Mouse (Mus musculus): ENCODE data around the gene Klhdc2. TPM values are rescaled to one million over a fixed set of nuclear protein-coding genes. Genes with fewer than 3 reads are reported as not detected.

Gene Klhdc2
- polyA plus RNA-seq, 1 experiment: 19.1 TPM

DNA sequence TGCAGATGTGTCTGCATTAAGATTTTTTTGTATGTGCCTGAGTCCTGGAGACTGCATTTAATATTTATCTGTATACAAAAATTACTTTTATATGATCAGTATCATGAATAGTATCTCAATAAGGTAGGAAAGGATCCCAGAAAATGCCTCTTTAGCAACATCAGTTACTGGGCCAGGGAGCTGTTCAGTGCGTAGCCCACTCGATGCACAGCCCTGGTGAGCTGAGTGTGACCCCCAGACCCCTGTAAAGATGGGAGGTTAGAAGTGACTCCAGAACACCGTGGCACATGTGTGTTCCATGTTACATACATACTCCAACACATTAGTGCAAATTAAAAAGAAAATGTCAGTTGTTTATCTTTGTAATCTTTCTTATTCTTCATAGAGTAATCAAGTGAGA, 3.4 kb downstream of the Klhdc2 start:
- H3K27ac ChIP-seq (ENCODE audit: insufficient read depth, low read length): no peak overlapping the region
- WGBS: 93% methylated on average over 3 of the region's 3 CpGs

DNA sequence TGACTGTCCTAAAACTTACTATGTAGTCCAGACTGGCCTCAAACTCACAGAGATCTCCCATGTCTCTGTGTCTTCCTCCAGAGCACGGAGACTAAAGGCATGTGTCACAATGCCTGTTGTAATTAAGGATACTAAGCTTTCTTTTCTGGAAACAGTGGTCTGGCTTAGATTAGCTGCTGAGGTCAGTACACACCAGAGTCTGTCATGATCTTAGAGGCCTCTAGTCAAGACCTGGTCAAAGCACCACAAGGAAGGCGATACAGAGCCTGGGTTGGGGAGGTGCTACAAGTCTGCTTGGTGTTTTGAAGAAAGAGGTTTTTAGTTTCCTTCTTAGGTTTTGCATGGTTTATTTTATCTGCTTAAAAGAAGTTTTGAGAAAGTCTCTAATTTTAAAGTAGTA, 3.9 kb downstream of the Klhdc2 start:
- H3K4me3 ChIP-seq (ENCODE audit: extremely low read depth, insufficient read depth, insufficient read length): no peak overlapping the region
- H3K27me3 ChIP-seq (ENCODE audit: control insufficient read depth, insufficient read depth, low read length): no peaks in the 10 kb centered on the region
- 94% methylated on average over 2 of the region's 2 CpGs for WGBS
- DNase-seq (ENCODE audit: low read depth in 1 of 2, low spot score in 2 of 2): no peak
- H3K36me3 ChIP-seq (ENCODE audit: control insufficient read depth, insufficient read depth, low read length): peaks cover 11% of the 10 kb centered on the region
- no peak for TF ChIP-seq CTCF (IDR thresholded peaks at IDR 0.05; ENCODE audit: extremely low read depth, insufficient read depth, insufficient read length, insufficient replicate concordance)
- no peak overlapping the region for H3K27ac ChIP-seq (ENCODE audit: insufficient read depth, low read length)
- no peaks in the 10 kb centered on the region for H3K4me1 ChIP-seq (ENCODE audit: control insufficient read depth, insufficient read depth, insufficient read length)

More for the DNA sequence above, 3.4 kb downstream of the Klhdc2 start:
- H3K4me3 ChIP-seq (ENCODE audit: extremely low read depth, insufficient read depth, insufficient read length): no peak overlapping the region
- no peaks in the 10 kb centered on the region for H3K27me3 ChIP-seq (ENCODE audit: control insufficient read depth, insufficient read depth, low read length)
- TF ChIP-seq POLR2A (IDR thresholded peaks at IDR 0.05; ENCODE audit: low read depth, low read length): no peak
- TF ChIP-seq CTCF (IDR thresholded peaks at IDR 0.05; ENCODE audit: extremely low read depth, insufficient read depth, insufficient read length, insufficient replicate concordance): no peak
- H3K4me1 ChIP-seq (ENCODE audit: control insufficient read depth, insufficient read depth, insufficient read length): no peaks in the 10 kb centered on the region
- DNase-seq (ENCODE audit: low read depth in 1 of 2, low spot score in 2 of 2): no peak
- peaks cover 5% of the 10 kb centered on the region for H3K36me3 ChIP-seq (ENCODE audit: control insufficient read depth, insufficient read depth, low read length)

DNA sequence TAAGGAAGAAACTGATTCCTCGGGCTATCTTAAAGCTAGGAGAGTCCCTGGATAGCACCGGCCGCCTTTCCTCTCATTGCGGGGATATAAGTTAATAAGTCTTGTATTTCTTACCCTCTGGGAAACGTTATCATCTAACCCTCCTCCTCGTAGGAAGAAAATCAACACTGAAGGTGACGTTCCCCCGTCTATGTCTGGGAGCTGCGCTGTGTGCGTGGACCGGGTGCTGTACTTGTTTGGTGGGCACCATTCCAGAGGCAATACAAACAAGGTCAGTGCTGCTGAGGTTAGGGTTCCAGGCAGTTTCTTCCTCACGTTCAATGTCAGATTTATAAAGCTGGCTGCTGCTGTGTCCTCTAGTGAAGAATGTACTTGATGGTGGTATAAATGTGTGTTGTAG, 5.7 kb downstream of the Klhdc2 start:
- TF ChIP-seq POLR2A (IDR thresholded peaks at IDR 0.05; ENCODE audit: low read depth, low read length): no peak
- TF ChIP-seq CTCF (IDR thresholded peaks at IDR 0.05; ENCODE audit: extremely low read depth, insufficient read depth, insufficient read length, insufficient replicate concordance): no peak
- no peak overlapping the region for H3K4me3 ChIP-seq (ENCODE audit: extremely low read depth, insufficient read depth, insufficient read length)
- WGBS: 95% methylated on average over 12 of the region's 12 CpGs
- H3K36me3 ChIP-seq (ENCODE audit: control insufficient read depth, insufficient read depth, low read length): peaks cover 16% of the 10 kb centered on the region
- no peak for DNase-seq (ENCODE audit: low read depth in 1 of 2, low spot score in 2 of 2)
- H3K27ac ChIP-seq (ENCODE audit: insufficient read depth, low read length): no peak overlapping the region
- H3K4me1 ChIP-seq (ENCODE audit: control insufficient read depth, insufficient read depth, insufficient read length): no peaks in the 10 kb centered on the region
- H3K27me3 ChIP-seq (ENCODE audit: control insufficient read depth, insufficient read depth, low read length): no peaks in the 10 kb centered on the region

DNA sequence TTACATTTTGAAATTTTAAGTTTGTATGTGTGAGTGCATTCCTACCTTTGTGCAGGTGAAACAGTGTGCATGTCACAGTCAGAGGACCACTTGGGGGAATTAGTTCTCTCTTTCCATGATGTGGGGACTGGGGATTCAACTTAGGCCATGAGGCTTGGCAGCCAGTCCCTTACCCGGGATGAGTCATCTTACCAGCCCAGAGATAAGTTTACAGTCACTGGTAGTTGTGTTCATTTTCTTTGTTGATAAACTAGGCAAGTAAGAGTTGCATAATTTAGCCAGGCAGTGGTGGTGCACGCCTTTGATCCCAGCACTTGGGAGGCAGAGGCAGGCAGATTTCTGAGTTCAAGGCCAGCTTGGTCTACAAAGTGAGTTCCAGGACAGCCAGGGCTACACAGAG, 7.6 kb downstream of the Klhdc2 start:
- Histone ChIP-seq H3K27ac (ENCODE audit: insufficient read depth, low read length) (no peak overlapping the region), H3K4me1 (ENCODE audit: control insufficient read depth, insufficient read depth, insufficient read length) (no peaks in the 10 kb centered on the region), H3K27me3 (ENCODE audit: control insufficient read depth, insufficient read depth, low read length) (no peaks in the 10 kb centered on the region), H3K4me3 (ENCODE audit: extremely low read depth, insufficient read depth, insufficient read length) (no peak overlapping the region), H3K36me3 (ENCODE audit: control insufficient read depth, insufficient read depth, low read length) (peaks cover 27% of the 10 kb centered on the region)
- TF ChIP-seq CTCF (IDR thresholded peaks at IDR 0.05; ENCODE audit: extremely low read depth, insufficient read depth, insufficient read length, insufficient replicate concordance): no peak
- no peak for TF ChIP-seq POLR2A (IDR thresholded peaks at IDR 0.05; ENCODE audit: low read depth, low read length)
- 85% methylated on average over 2 of the region's 2 CpGs for WGBS
- DNase-seq (ENCODE audit: low read depth in 1 of 2, low spot score in 2 of 2): no peak

DNA sequence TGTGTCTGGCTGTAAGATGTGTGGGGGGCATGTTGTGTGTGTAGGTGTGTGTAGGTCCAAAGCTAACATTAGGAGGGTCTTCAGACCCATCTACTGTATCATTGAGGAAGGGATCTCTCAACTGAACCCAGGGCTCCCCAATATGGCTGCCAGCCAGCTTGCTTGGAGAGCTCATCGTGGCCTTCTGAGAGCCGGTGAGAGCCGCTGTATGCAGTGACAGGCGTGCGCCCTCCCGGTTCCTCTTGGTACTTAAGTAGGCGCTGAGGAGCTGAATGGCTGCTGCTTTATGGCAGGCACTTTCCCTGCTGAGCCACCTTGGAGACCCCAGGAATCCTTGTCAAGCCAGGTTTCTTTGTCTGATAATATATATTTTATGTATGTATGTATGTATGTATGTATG, 9.9 kb downstream of the Klhdc2 start:
- DNase-seq (ENCODE audit: low read depth in 1 of 2, low spot score in 2 of 2): no peak
- Histone ChIP-seq H3K4me3 (ENCODE audit: extremely low read depth, insufficient read depth, insufficient read length) (no peak overlapping the region), H3K4me1 (ENCODE audit: control insufficient read depth, insufficient read depth, insufficient read length) (no peaks in the 10 kb centered on the region), H3K36me3 (ENCODE audit: control insufficient read depth, insufficient read depth, low read length) (peaks cover 40% of the 10 kb centered on the region), H3K27me3 (ENCODE audit: control insufficient read depth, insufficient read depth, low read length) (no peaks in the 10 kb centered on the region), H3K27ac (ENCODE audit: insufficient read depth, low read length) (no peak overlapping the region)
- TF ChIP-seq POLR2A (IDR thresholded peaks at IDR 0.05; ENCODE audit: low read depth, low read length): no peak
- no peak for TF ChIP-seq CTCF (IDR thresholded peaks at IDR 0.05; ENCODE audit: extremely low read depth, insufficient read depth, insufficient read length, insufficient replicate concordance)
- over 99% methylated on average over 7 of the region's 7 CpGs for whole genome bisulfite sequencing

DNA sequence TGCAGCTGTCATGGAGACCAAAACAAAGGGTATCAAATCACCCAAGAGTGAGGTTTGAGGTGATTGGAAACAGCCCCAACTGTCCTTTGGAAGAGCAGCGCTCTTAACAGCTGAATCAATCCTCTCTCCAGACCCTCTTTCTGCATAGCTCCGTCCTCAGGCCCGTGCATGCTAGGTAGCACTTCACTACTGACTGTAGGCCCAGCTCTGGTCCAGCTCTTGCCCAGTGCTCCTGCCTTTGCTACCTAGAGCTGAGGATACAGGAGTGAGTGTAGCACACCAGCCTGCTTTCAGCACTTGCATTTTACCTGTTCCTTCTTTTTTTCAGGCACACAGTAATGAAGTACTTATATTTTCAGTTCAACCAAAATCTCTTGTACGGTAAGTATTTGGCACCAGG, 13.2 kb downstream of the Klhdc2 start:
- peaks cover 44% of the 10 kb centered on the region for H3K36me3 ChIP-seq (ENCODE audit: control insufficient read depth, insufficient read depth, low read length)
- DNase-seq (ENCODE audit: low read depth in 1 of 2, low spot score in 2 of 2): no peak
- TF ChIP-seq POLR2A (IDR thresholded peaks at IDR 0.05; ENCODE audit: low read depth, low read length) (no peak), CTCF (IDR thresholded peaks at IDR 0.05; ENCODE audit: extremely low read depth, insufficient read depth, insufficient read length, insufficient replicate concordance) (no peak)
- no peaks in the 10 kb centered on the region for H3K4me1 ChIP-seq (ENCODE audit: control insufficient read depth, insufficient read depth, insufficient read length)
- no peak overlapping the region for H3K4me3 ChIP-seq (ENCODE audit: extremely low read depth, insufficient read depth, insufficient read length)
- no peaks in the 10 kb centered on the region for H3K27me3 ChIP-seq (ENCODE audit: control insufficient read depth, insufficient read depth, low read length)
- 90% methylated on average over 4 of the region's 4 CpGs for WGBS
- no peak overlapping the region for H3K27ac ChIP-seq (ENCODE audit: insufficient read depth, low read length)

DNA sequence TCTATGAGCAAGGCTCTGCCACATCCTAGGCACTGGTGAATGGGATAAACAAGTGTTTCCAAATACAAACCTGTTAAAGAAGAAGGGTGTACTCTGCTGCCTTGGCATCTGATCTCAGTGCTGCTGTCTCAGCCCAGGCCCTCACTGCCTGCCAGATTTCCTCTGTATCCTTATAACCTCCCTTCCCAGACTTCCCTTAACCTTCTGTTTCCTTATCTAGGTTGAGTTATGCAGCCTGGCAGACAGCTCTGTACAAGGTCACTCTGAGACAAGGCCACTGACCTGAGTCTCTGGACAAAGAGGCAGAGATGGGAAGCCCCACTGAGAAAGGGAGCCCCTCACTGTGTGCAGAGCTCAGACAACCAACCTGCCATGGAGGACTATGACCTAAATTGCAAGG, 21.9 kb downstream of the Klhdc2 start:
- Histone ChIP-seq H3K4me1 (ENCODE audit: control insufficient read depth, insufficient read depth, insufficient read length) (no peaks in the 10 kb centered on the region), H3K36me3 (ENCODE audit: control insufficient read depth, insufficient read depth, low read length) (peaks cover 45% of the 10 kb centered on the region), H3K27ac (ENCODE audit: insufficient read depth, low read length) (no peak overlapping the region), H3K4me3 (ENCODE audit: extremely low read depth, insufficient read depth, insufficient read length) (no peak overlapping the region), H3K27me3 (ENCODE audit: control insufficient read depth, insufficient read depth, low read length) (no peaks in the 10 kb centered on the region)
- no peak for TF ChIP-seq POLR2A (IDR thresholded peaks at IDR 0.05; ENCODE audit: low read depth, low read length)
- DNase-seq (ENCODE audit: low read depth in 1 of 2, low spot score in 2 of 2): no peak

All from spleen, adult 2 months (tissue).